Mouse (Mus musculus) stomach, embryonic 14.5 days (tissue): ENCODE data around the gene Morc4. TPM values are rescaled to one million over a fixed set of nuclear protein-coding genes. Genes with fewer than 3 reads are reported as not detected.

ENCODE experiments used
- ATAC-seq: fragments of 200-750 bp; cut with Nextera tagmentation; 2 replicates; pipeline ENCODE4 v1.8.0; 2017; ENCODE audit warnings: low read depth, moderate TSS enrichment; ENCODE audit not compliant: insufficient number of reproducible peaks, insufficient read depth, low FRiP score
- H3K27ac ChIP-seq: fragments of 300-500 bp; sonication (generic); 2 replicates; pipeline ENCODE4 v1.5.1; 2014; ENCODE audit warnings: mild to moderate bottlenecking, low read length, moderate library complexity, mixed read lengths
- H3K27me3 ChIP-seq: fragments of 300-500 bp; sonication (generic); 2 replicates; pipeline ENCODE4 v1.6.1; 2014; ENCODE audit warnings: low read length, control low read depth, mixed read lengths; ENCODE audit not compliant: control insufficient read depth, insufficient read depth
- H3K36me3 ChIP-seq: fragments of 300-500 bp; sonication (generic); 2 replicates; pipeline ENCODE4 v1.6.1; 2014; ENCODE audit warnings: mild to moderate bottlenecking, control low read depth, low read length, moderate library complexity, mixed read lengths; ENCODE audit not compliant: control insufficient read depth, insufficient read depth
- H3K4me1 ChIP-seq: fragments of 300-500 bp; sonication (generic); 2 replicates; pipeline ENCODE4 v1.6.1; 2014; ENCODE audit warnings: low read length, control low read depth, mixed read lengths; ENCODE audit not compliant: control insufficient read depth, insufficient read depth
- H3K4me2 ChIP-seq: fragments of 300-500 bp; sonication (generic); replicated peaks from 2 replicates; pipeline ENCODE4 v1.6.1; 2014; ENCODE audit warnings: low read depth, low read length, control low read depth
- H3K4me3 ChIP-seq: fragments of 300-500 bp; sonication (generic); 2 replicates; pipeline ENCODE4 v1.5.1; 2014; ENCODE audit warnings: low read depth, low read length, control low read depth
- H3K9ac ChIP-seq: fragments of 300-500 bp; sonication (generic); replicated peaks from 2 replicates; pipeline ENCODE4 v1.6.1; 2014; ENCODE audit warnings: low read depth, mild to moderate bottlenecking, control low read depth, low read length, moderate library complexity, mixed read lengths
- H3K9me3 ChIP-seq: fragments of 300-500 bp; sonication (generic); 2 replicates; pipeline ENCODE4 v1.6.1; 2016; ENCODE audit warnings: low read depth, low read length, control low read depth; ENCODE audit not compliant: control insufficient read depth
- WGBS: fragments of 180-500 bp; shearing (Covaris S2); extraction: QIAGEN DNeasy Blood & Tissue Kit; methylation state at CpG from one replicate; pipeline ENCODE4 v1.1.7; 2014; 5-methylcytosine and 5-hydroxymethylcytosine counted together
- polyA plus RNA-seq: library from polyadenylated mRNA; unstranded; fragments of >200 nt; fragmentation: Nextera tagmentation; extraction: Ambion mirVana; gene quantifications from 2 replicates; pipeline ENCODE4 v1.2.1, GENCODE M21; 2014

Morc4 gene
- polyA plus RNA-seq, 1 experiment from 2014 or later, result 17.2 TPM

- Histone ChIP-seq H3K9me3 (no peaks in the 10 kb centered on the region), H3K4me3 (no peak within 1 kb of the TSS)
- no peak for ATAC-seq
Measured at GRCm38 (mm10) chrX:139800406-139800878, 71.0 kb downstream of the Morc4 start, which contains the start of gene Cldn2. Gene Cldn2 (plus strand): TSS chrX:139800828.

GRCm38 (mm10) chrX:139799953-139800352, 71.5 kb downstream of the Morc4 start:
- Histone ChIP-seq H3K9ac (no peak overlapping the region), H3K4me3 (no peak overlapping the region), H3K27me3 (no peaks in the 10 kb centered on the region), H3K4me1 (no peaks in the 10 kb centered on the region), H3K4me2 (no peak overlapping the region), H3K36me3 (no peaks in the 10 kb centered on the region), H3K27ac (no peak overlapping the region), H3K9me3 (no peaks in the 10 kb centered on the region)
- WGBS, result 66% methylated on average over 3 of the region's 3 CpGs
- no peak for ATAC-seq

More at GRCm38 (mm10) chrX:139800406-139800878, 71.0 kb downstream of the Morc4 start, which contains the start of gene Cldn2:
- Histone ChIP-seq H3K36me3 (no peaks in the 10 kb centered on the region), H3K27me3 (no peaks in the 10 kb centered on the region), H3K4me2 (no peak within 1 kb of the TSS), H3K9ac (no peak within 1 kb of the TSS), H3K27ac (no peak within 1 kb of the TSS), H3K4me1 (no peaks in the 10 kb centered on the region)
- WGBS, result 67% methylated on average over 8 of the region's 8 CpGs

- no peak overlapping the region for H3K4me2 ChIP-seq
- H3K9ac ChIP-seq, result no peak overlapping the region
- H3K4me1 ChIP-seq, result no peaks in the 10 kb centered on the region
- H3K4me3 ChIP-seq, result no peak overlapping the region
- H3K9me3 ChIP-seq, result no peaks in the 10 kb centered on the region
- 69% methylated on average over 9 of the region's 9 CpGs for WGBS
- no peak for ATAC-seq
- no peak overlapping the region for H3K27ac ChIP-seq
- H3K27me3 ChIP-seq, result no peaks in the 10 kb centered on the region
- H3K36me3 ChIP-seq, result no peaks in the 10 kb centered on the region
Measured at GRCm38 (mm10) chrX:139797875-139798274, 73.6 kb downstream of the Morc4 start.

GRCm38 (mm10) chrX:139796037-139796436, 75.4 kb downstream of the Morc4 start:
- no peaks in the 10 kb centered on the region for H3K4me1 ChIP-seq
- no peak overlapping the region for H3K27ac ChIP-seq
- no peak for ATAC-seq
- H3K27me3 ChIP-seq, result no peaks in the 10 kb centered on the region
- H3K4me2 ChIP-seq, result no peak overlapping the region
- WGBS, result 89% methylated on average over 6 of the region's 6 CpGs
- no peaks in the 10 kb centered on the region for H3K9me3 ChIP-seq
- H3K36me3 ChIP-seq, result no peaks in the 10 kb centered on the region
- no peak overlapping the region for H3K4me3 ChIP-seq
- H3K9ac ChIP-seq, result no peak overlapping the region

- WGBS, result 72% methylated on average over 7 of the region's 7 CpGs
- H3K4me3 ChIP-seq, result no peak overlapping the region
- no peaks in the 10 kb centered on the region for H3K9me3 ChIP-seq
- no peak overlapping the region for H3K9ac ChIP-seq
- no peak overlapping the region for H3K27ac ChIP-seq
- H3K4me2 ChIP-seq, result no peak overlapping the region
- H3K27me3 ChIP-seq, result no peaks in the 10 kb centered on the region
- no peaks in the 10 kb centered on the region for H3K36me3 ChIP-seq
- ATAC-seq, result no peak
- no peaks in the 10 kb centered on the region for H3K4me1 ChIP-seq
Measured at GRCm38 (mm10) chrX:139794072-139794845, 77.2 kb downstream of the Morc4 start.

GRCm38 (mm10) chrX:139785764-139786163, 85.7 kb downstream of the Morc4 start:
- WGBS, result 43% methylated on average over 1 of the region's 1 CpGs
- H3K27me3 ChIP-seq, result no peaks in the 10 kb centered on the region
- no peaks in the 10 kb centered on the region for H3K4me1 ChIP-seq
- ATAC-seq, result no peak
- no peak overlapping the region for H3K4me2 ChIP-seq
- no peak overlapping the region for H3K4me3 ChIP-seq
- no peaks in the 10 kb centered on the region for H3K9me3 ChIP-seq
- no peak overlapping the region for H3K9ac ChIP-seq
- H3K36me3 ChIP-seq, result no peaks in the 10 kb centered on the region
- H3K27ac ChIP-seq, result no peak overlapping the region

- H3K9ac ChIP-seq, result no peak overlapping the region
- no peaks in the 10 kb centered on the region for H3K4me1 ChIP-seq
- H3K9me3 ChIP-seq, result no peaks in the 10 kb centered on the region
- H3K4me3 ChIP-seq, result no peak overlapping the region
- 69% methylated on average over 3 of the region's 3 CpGs for WGBS
- no peaks in the 10 kb centered on the region for H3K27me3 ChIP-seq
- ATAC-seq, result no peak
- H3K4me2 ChIP-seq, result no peak overlapping the region
- no peak overlapping the region for H3K27ac ChIP-seq
- H3K36me3 ChIP-seq, result no peaks in the 10 kb centered on the region
Measured at GRCm38 (mm10) chrX:139783045-139783422, 88.4 kb downstream of the Morc4 start.

- H3K27ac ChIP-seq, result no peak within 1 kb of the TSS
- no peak within 1 kb of the TSS for H3K9ac ChIP-seq
- no peaks in the 10 kb centered on the region for H3K4me1 ChIP-seq
- no peak for ATAC-seq
- no peaks in the 10 kb centered on the region for H3K27me3 ChIP-seq
- no peak within 1 kb of the TSS for H3K4me2 ChIP-seq
- no peaks in the 10 kb centered on the region for H3K9me3 ChIP-seq
- WGBS, result 52% methylated on average over 6 of the region's 6 CpGs
- no peak within 1 kb of the TSS for H3K4me3 ChIP-seq
- H3K36me3 ChIP-seq, result no peaks in the 10 kb centered on the region
Measured at GRCm38 (mm10) chrX:139782278-139783044, 89.0 kb downstream of the Morc4 start, which contains the start of gene Ripply1. Gene Ripply1 (minus strand): TSS chrX:139782353.
